Mouse (Mus musculus) spleen, adult 2 months (tissue): ENCODE data around the gene Sema4d.

Source experiments
- CTCF ChIP-seq: fragments of 200-500 bp; IDR thresholded peaks from 2 replicates; pipeline ENCODE4 v1.5.1; 2011; ENCODE audit warnings: mild to moderate bottlenecking, inconsistent platforms; ENCODE audit not compliant: insufficient read depth, insufficient read length, insufficient replicate concordance; ENCODE audit errors: extremely low read depth
- POLR2A ChIP-seq: fragments of 200-500 bp; IDR thresholded peaks from 2 replicates; pipeline ENCODE4 v1.6.1; 2011; ENCODE audit warnings: low read depth, low read length, inconsistent platforms

DNA sequence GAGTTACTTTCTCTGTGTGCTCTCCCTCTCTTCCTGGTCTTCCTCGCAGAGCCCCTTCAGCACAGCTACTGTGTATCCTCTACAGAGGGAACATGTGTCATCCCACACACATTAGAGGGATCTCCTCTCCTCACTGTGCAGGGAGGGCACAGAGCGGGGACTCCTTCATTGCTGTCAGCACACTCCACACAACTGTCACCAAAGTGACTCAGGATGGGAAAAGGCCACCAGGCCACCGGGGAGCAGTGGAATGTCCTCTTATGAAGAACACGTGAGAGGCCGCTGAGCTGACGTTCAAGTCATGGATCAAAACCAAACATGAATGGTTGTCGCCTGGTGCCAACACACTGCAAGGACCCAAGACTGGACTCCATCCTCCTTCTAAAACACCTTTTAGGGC, 38.0 kb downstream of the Sema4d start:
- TF ChIP-seq CTCF (no peak), POLR2A (no peak)
